Mouse (Mus musculus) MEL (cell line): ENCODE data around the gene Dnm1.

Experiments
- CTCF ChIP-seq, 3 experiments: IDR thresholded peaks in 2 of 3; conservative IDR thresholded peaks in 1 of 3; 2 replicates each; pipeline ENCODE4 v1.5.1; 2011 to 2012; ENCODE audit warnings: low read length in 3 of 3, low read depth in 2 of 3, mild to moderate bottlenecking in 2 of 3, improper control_type of control experiment in 1 of 3, inconsistent platforms in 1 of 3, mixed read lengths in 1 of 3, moderate library complexity in 1 of 3; ENCODE audit not compliant: control insufficient read depth in 1 of 3, insufficient read depth in 1 of 3, poor library complexity in 1 of 3, severe bottlenecking in 1 of 3
- E2F4 ChIP-seq: IDR thresholded peaks from 2 replicates; pipeline ENCODE4 v1.6.1; 2011; ENCODE audit warnings: low read depth, low read length, improper control_type of control experiment, borderline replicate concordance
- EP300 ChIP-seq, 2 experiments: IDR thresholded peaks; 2 replicates each; pipeline ENCODE4 v1.6.1; 2011; ENCODE audit warnings: improper control_type of control experiment in 2 of 2, low read length in 2 of 2, low read depth in 1 of 2, mild to moderate bottlenecking in 1 of 2
- ETS1 ChIP-seq: IDR thresholded peaks from 2 replicates; pipeline ENCODE4 v1.6.1; 2012; ENCODE audit warnings: low read depth, mild to moderate bottlenecking, inconsistent platforms, low read length, improper control_type of control experiment, moderate library complexity
- MAFK ChIP-seq: IDR thresholded peaks from 2 replicates; pipeline ENCODE4 v1.6.1; 2011; ENCODE audit warnings: low read depth, mild to moderate bottlenecking, low read length, improper control_type of control experiment, borderline replicate concordance
- MAZ ChIP-seq: IDR thresholded peaks from 2 replicates; pipeline ENCODE4 v1.6.1; 2012; ENCODE audit warnings: low read depth, mild to moderate bottlenecking, inconsistent platforms, low read length, improper control_type of control experiment
- NELFE ChIP-seq: IDR thresholded peaks from 2 replicates; pipeline ENCODE4 v1.6.1; 2011; ENCODE audit warnings: low read depth, low read length, improper control_type of control experiment
- POLR2A ChIP-seq, 2 experiments: IDR thresholded peaks; 2 replicates each; pipeline ENCODE4 v1.6.1; 2011 to 2012; ENCODE audit warnings: low read length in 2 of 2, mild to moderate bottlenecking in 2 of 2, control low read depth in 1 of 2, improper control_type of control experiment in 1 of 2, low read depth in 1 of 2, moderate library complexity in 1 of 2; ENCODE audit not compliant: control insufficient read depth in 1 of 2, insufficient read depth in 1 of 2, poor library complexity in 1 of 2
- RAD21 ChIP-seq: IDR thresholded peaks from 2 replicates; pipeline ENCODE4 v1.6.1; 2011; ENCODE audit warnings: mild to moderate bottlenecking, low read depth, low read length, improper control_type of control experiment
- TCF12 ChIP-seq: IDR thresholded peaks from 2 replicates; pipeline ENCODE4 v1.6.1; 2014; ENCODE audit warnings: low read depth, mild to moderate bottlenecking, inconsistent platforms, low read length, improper control_type of control experiment, moderate library complexity
- ZNF384 ChIP-seq: IDR thresholded peaks from 2 replicates; pipeline ENCODE4 v1.6.1; 2012; ENCODE audit warnings: low read depth, mild to moderate bottlenecking, inconsistent platforms, low read length, improper control_type of control experiment

DNA sequence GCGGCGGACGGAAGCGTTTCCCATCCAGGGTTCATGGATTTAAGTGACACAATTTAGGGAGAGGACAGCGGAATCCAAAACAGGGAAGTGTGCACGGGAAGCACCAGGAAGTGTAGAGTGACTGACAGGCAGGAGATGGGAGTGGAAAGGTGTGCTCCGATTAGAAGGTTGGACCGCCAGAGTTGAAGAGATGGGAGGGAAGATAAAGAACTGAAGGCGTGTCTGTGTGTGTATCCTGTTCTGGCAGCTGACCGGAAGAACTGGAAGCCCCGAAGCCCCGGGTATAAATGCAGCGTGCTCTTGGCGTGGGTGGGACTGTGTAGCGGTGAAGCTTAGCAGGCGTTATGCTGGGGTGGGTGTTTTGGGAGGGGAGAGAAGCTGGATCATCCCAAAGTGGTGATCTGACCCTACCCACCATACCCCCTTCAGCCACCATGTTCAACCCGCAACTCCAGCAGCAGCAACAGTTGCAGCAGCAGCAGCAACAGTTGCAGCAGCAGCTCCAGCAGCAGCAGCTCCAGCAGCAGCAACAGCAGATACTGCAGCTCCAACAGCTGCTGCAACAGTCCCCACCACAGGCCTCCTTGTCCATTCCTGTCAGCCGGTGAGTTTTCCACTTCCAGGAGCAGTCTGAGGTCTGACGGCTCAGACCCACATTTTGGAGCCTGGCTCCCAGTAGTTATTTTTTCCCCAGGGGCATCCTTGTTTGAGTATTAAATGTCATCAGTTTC, 10.4 kb upstream of the Dnm1 start:
- TF ChIP-seq MAFK (no peak), CTCF (IDR thresholded peaks at IDR 0.05 in 2 of 3, conservative IDR thresholded peaks at IDR 0.05 in 1 of 3; ENCODE audit: control insufficient read depth in 1 of 3, insufficient read depth in 1 of 3, low read depth in 2 of 3, low read length in 3 of 3, poor library complexity in 1 of 3, severe bottlenecking in 1 of 3) (no peak), MAZ (no peak), EP300 (IDR thresholded peaks at IDR 0.05; ENCODE audit: low read depth in 1 of 2, low read length in 2 of 2) (no peak), RAD21 (no peak), ETS1 (no peak), TCF12 (no peak), NELFE (no peak), E2F4 (no peak), POLR2A (IDR thresholded peaks at IDR 0.05; ENCODE audit: control insufficient read depth in 1 of 2, insufficient read depth in 1 of 2, low read depth in 1 of 2, low read length in 2 of 2, poor library complexity in 1 of 2) (no peak), ZNF384 (no peak)
